Mouse (Mus musculus): ENCODE data around the gene Gm2075. TPM values are rescaled to one million over a fixed set of nuclear protein-coding genes. Genes with fewer than 3 reads are reported as not detected.
"Not testable (repeated sequence)": the region's sequence is repeated elsewhere in the genome, so short reads cannot be mapped to it uniquely, and the experiment has no call there.

The Gm2075 gene
- polyA plus RNA-seq (2015; fragmentation: Nextera tagmentation; extraction: Ambion mirVana): not detected in 2 replicates

DNA sequence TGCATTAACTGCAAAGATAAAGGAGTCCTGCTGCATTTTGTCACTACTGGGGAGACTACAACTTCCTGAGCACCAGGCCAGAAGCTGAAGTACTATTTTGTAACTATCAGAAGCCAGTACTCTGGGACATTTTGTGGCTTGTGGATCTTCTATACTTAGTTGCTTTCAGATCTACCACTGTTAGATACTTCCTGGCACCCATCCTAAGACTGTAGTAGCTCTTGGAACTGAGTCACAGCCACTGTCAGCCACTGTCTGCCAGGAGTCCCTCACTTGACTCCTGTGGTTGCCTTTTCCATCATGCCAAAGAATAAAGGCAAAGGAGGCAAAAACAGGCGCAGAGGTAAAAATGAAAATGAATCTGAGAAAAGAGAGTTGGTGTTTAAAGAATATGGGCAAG is at the start of gene Gm2075:
Gm2075 (plus strand) TSS at position 301 of the 400 bp plus-strand sequence.
- H3K27me3 ChIP-seq; H3K4me2 ChIP-seq; H3K9ac ChIP-seq; H3K4me1 ChIP-seq (replicated peaks); ATAC-seq (ENCODE audit: low FRiP score); H3K9me3 ChIP-seq; H3K4me3 ChIP-seq; H3K36me3 ChIP-seq; H3K27ac ChIP-seq: not testable (repeated sequence)
- no CpG with 5 or more reads among the region's 1 CpGs for WGBS

DNA sequence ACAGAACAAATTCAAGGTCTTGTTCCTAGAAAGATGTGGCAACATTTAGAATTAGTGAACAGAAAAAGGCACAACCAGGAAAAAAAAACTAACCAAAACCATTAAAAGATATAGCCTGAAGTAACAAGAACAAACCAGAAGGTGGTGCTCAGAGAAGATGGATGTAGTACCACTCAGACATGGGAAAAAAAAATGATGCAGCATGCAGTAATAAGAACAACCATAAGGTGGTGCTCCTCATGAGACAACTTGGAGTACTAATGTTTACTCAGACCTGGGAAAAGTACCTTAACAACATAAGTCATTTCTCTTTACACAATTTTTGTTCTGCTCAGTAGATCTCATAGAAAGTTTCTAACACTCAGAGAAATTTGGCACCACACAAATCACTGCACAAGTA is 27.6 kb upstream of the Gm2075 start:
- not testable (repeated sequence) for ATAC-seq (ENCODE audit: low FRiP score); H3K27ac ChIP-seq; H3K4me1 ChIP-seq (replicated peaks); H3K36me3 ChIP-seq; H3K4me2 ChIP-seq; H3K4me3 ChIP-seq; H3K9ac ChIP-seq; H3K9me3 ChIP-seq; H3K27me3 ChIP-seq

DNA sequence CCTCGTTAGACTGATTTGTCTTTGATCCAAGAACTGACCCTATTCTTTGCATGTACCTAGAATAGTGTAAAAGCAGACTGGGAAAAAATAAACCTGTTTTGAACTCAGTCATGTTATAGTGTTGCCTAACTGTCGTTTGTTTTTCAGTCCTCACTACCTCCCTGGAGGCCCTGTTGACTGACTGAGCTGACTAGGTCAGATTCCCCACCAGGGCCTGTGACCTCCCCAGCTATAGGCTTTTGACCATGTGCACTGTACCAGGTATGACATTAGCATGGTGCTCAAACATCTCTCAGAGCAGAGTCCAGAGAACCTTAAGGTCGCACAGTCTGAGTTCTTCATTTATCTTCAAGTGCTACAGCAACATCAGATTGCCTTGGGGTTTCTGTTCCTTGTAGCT is 7.5 kb upstream of the Gm2075 start:
- not testable (repeated sequence) for H3K4me2 ChIP-seq

DNA sequence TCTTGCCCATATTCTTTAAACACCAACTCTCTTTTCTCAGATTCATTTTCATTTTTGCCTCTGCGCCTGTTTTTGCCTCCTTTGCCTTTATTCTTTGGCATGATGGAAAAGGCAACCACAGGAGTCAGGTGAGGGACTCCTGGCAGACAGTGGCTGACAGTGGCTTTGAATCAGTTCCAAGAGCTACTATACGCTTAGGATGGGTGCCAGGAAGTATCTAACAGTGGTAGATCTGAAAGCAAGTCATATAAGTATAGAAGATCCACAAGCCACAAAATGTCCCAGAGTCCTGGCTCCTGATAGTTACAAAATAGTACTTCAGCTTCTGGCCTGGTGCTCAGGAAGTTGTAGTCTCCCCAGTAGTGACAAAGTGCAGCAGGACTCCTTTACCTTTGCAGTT is 7.0 kb downstream of the Gm2075 start, which contains the start of gene Gm6803:
Gm6803 (minus strand) TSS at position 101 of the 400 bp plus-strand sequence.
- not testable (repeated sequence) for H3K27ac ChIP-seq; H3K36me3 ChIP-seq; H3K4me1 ChIP-seq (replicated peaks); H3K27me3 ChIP-seq; ATAC-seq (ENCODE audit: low FRiP score); H3K9ac ChIP-seq; H3K9me3 ChIP-seq; H3K4me2 ChIP-seq; H3K4me3 ChIP-seq
- WGBS: 91% methylated on average over 2 of the region's 2 CpGs

More for the DNA sequence above, 7.5 kb upstream of the Gm2075 start:
- H3K4me1 ChIP-seq (replicated peaks); H3K9ac ChIP-seq; H3K4me3 ChIP-seq; ATAC-seq (ENCODE audit: low FRiP score); H3K27ac ChIP-seq; H3K9me3 ChIP-seq; H3K36me3 ChIP-seq; H3K27me3 ChIP-seq: not testable (repeated sequence)
- 77% methylated on average over 3 of the region's 3 CpGs for WGBS

DNA sequence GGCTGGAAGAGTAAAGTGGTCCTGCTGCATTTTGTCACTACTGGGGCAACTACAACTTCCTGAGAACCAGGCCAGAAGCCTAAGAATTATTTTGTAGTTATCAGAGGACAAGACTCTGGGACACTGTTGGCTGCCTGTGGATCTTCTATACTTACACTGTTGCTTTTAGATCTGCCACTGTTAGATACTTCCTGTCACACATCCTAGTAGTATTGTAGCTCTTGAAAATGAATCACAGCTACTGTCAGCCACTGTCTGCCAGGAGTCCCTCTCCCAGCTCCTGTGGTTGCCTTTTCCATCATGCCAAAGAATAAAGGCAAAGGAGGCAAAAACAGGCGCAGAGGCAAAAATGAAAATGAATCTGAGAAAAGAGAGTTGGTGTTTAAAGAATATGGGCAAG is 15.1 kb downstream of the Gm2075 start, which contains the start of gene Gm2056:
Gm2056 (plus strand) TSS at position 301 of the 400 bp plus-strand sequence.
- peaks cover 12% of the 10 kb centered on the region; the same call in 1 of the 2 replicates for H3K9me3 ChIP-seq
- 83% methylated on average over 1 of the region's 1 CpGs for WGBS

DNA sequence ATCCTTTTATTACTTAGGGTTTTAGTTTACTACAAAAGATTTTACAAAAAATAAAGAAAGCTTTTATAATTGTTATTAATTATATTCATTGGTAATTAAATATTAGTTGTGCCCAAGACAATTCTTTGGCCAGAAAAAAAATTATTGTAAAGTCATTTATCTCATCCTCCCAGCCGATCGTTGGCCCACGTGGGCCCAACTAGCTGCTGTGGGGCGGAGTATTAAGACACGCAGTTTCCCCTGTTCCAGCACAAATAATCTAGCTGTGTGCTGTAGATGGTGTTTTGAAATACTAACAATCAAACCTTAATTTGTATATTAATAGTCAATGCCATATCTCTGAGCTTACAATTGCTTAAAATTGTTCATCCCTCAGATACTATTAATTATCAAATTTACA is 20.6 kb downstream of the Gm2075 start:
- peaks cover 22% of the 10 kb centered on the region for H3K9me3 ChIP-seq
- WGBS: 92% methylated on average over 5 of the region's 5 CpGs
- not testable (repeated sequence) for H3K4me3 ChIP-seq; H3K4me2 ChIP-seq; ATAC-seq (ENCODE audit: low FRiP score); H3K27ac ChIP-seq; H3K4me1 ChIP-seq (replicated peaks); H3K36me3 ChIP-seq; H3K27me3 ChIP-seq; H3K9ac ChIP-seq

More for the DNA sequence above, 15.1 kb downstream of the Gm2075 start, which contains the start of gene Gm2056:
- H3K4me1 ChIP-seq (replicated peaks); H3K9ac ChIP-seq; H3K27ac ChIP-seq; H3K4me2 ChIP-seq; H3K36me3 ChIP-seq; ATAC-seq (ENCODE audit: low FRiP score); H3K4me3 ChIP-seq; H3K27me3 ChIP-seq: not testable (repeated sequence)

DNA sequence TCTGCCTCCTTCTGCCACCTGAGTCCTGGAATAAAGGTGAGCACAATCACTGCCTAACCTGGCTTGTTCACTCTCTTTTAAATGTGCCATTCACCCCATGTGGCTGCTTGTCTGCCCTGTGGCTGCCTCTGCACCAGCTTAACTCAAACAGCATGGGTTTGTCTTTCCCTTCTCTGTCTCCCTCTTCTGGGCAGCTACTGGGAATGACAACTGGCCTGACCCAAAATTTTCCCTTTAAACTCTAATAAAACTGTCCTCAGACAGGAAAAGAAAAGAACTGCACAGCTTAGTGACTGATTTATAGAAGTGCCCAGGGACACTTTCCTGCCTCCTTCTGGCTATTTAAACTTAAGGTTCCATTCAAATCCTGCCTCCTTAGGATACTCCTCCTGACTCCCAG is 27.4 kb downstream of the Gm2075 start:
- not testable (repeated sequence) for H3K4me2 ChIP-seq; H3K4me3 ChIP-seq; ATAC-seq (ENCODE audit: low FRiP score)

DNA sequence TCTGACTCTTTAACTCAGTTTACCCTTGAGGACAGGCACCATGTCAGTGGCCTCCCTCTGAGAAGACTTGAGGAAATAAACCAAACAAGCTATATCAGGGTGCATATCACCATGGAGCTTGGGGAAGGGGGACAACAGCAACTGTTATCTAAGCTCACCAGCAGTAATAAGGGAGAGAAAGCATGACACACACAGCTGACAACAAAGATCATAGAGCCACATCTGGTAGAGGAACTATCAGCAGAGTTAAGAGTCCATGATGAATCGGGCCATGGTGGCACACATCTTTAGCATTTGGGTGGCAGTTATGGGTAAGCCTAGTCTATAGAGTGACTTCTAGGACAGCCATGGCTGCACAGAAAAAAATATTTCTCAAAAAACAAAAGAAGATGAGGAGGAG is 28.1 kb downstream of the Gm2075 start:
- not testable (repeated sequence) for H3K4me1 ChIP-seq (replicated peaks); H3K36me3 ChIP-seq; H3K9ac ChIP-seq; H3K27ac ChIP-seq; H3K9me3 ChIP-seq; H3K4me2 ChIP-seq; H3K27me3 ChIP-seq; ATAC-seq (ENCODE audit: low FRiP score); H3K4me3 ChIP-seq
- 90% methylated on average over 1 of the region's 1 CpGs for WGBS

More for the DNA sequence above, 27.4 kb downstream of the Gm2075 start:
- not testable (repeated sequence) for H3K27me3 ChIP-seq; H3K9ac ChIP-seq; H3K36me3 ChIP-seq; H3K4me1 ChIP-seq (replicated peaks); H3K27ac ChIP-seq
- peaks cover 10% of the 10 kb centered on the region; the same call in 1 of the 2 replicates for H3K9me3 ChIP-seq

DNA sequence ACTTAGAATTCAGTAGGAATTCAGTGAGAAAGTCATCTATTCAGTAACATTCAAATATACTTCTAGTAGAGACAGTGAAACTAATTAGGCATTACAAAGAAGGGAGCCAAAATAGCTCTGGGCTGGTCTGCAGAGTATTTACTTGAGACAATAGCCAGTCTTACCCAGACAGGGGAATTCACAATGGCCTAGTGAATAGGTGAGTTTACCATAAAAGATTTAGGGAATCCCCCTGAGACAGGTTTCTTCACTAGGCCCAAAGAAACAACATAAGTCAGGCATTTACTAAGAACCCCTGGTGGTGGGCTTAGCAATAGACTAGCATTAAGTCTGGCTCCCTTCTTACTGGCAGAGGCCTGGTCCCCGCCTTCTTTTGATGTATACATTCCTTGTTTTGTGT is 33.6 kb downstream of the Gm2075 start:
- H3K27ac ChIP-seq; H3K27me3 ChIP-seq; H3K9ac ChIP-seq; H3K9me3 ChIP-seq; H3K4me3 ChIP-seq; H3K36me3 ChIP-seq; ATAC-seq (ENCODE audit: low FRiP score); H3K4me1 ChIP-seq (replicated peaks); H3K4me2 ChIP-seq: not testable (repeated sequence)
- WGBS: 52% methylated on average over 1 of the region's 1 CpGs

Other genes with a start within 250 kb of the Gm2075 start
- not detected in 2 replicates for gene Gm21319, start 236.1 kb upstream of the Gm2075 start, polyA plus RNA-seq (2015; fragmentation: Nextera tagmentation; extraction: Ambion mirVana)
- gene Gm21936, start 216.3 kb upstream of the Gm2075 start, polyA plus RNA-seq (2015; fragmentation: Nextera tagmentation; extraction: Ambion mirVana): not detected in 2 replicates
- not detected in 2 replicates for gene BB287469, start 195.3 kb upstream of the Gm2075 start, polyA plus RNA-seq (2015; fragmentation: Nextera tagmentation; extraction: Ambion mirVana)
- not detected in 2 replicates for gene Gm2001, start 169.5 kb upstream of the Gm2075 start, polyA plus RNA-seq (2015; fragmentation: Nextera tagmentation; extraction: Ambion mirVana)
- not detected in 2 replicates for gene Gm2016, start 137.8 kb upstream of the Gm2075 start, polyA plus RNA-seq (2015; fragmentation: Nextera tagmentation; extraction: Ambion mirVana)
- gene Gm2022, start 116.5 kb upstream of the Gm2075 start, polyA plus RNA-seq (2015; fragmentation: Nextera tagmentation; extraction: Ambion mirVana): not detected in 2 replicates
- gene Gm2035, start 92.0 kb upstream of the Gm2075 start, polyA plus RNA-seq (2015; fragmentation: Nextera tagmentation; extraction: Ambion mirVana): not detected in 2 replicates
- gene Gm2042, start 57.8 kb upstream of the Gm2075 start, polyA plus RNA-seq (2015; fragmentation: Nextera tagmentation; extraction: Ambion mirVana): not detected in 2 replicates
- gene Gm6803, start 6.9 kb downstream of the Gm2075 start, polyA plus RNA-seq (2015; fragmentation: Nextera tagmentation; extraction: Ambion mirVana): not detected in 2 replicates
- gene Gm2056, start 15.2 kb downstream of the Gm2075 start, polyA plus RNA-seq (2015; fragmentation: Nextera tagmentation; extraction: Ambion mirVana): not detected in 2 replicates
- gene Gm16368, start 71.8 kb downstream of the Gm2075 start, polyA plus RNA-seq (2015; fragmentation: Nextera tagmentation; extraction: Ambion mirVana): not detected in 2 replicates
- not detected in 2 replicates for gene Gm10436, start 170.3 kb downstream of the Gm2075 start, polyA plus RNA-seq (2015; fragmentation: Nextera tagmentation; extraction: Ambion mirVana)
- not detected in 2 replicates for gene Gm8332, start 238.3 kb downstream of the Gm2075 start, polyA plus RNA-seq (2015; fragmentation: Nextera tagmentation; extraction: Ambion mirVana)